Comparison of ENCODE assay signal across 8 mouse cellular contexts in genomic region chr4:86575283-86575983, GRCm38 (mm10). TPM values are rescaled to one million over a fixed set of nuclear protein-coding genes. Genes with fewer than 3 reads are reported as not detected.
DNase-seq lines count a peak whose midpoint lies in the region; ATAC-seq lines count a peak whose summit lies in the region.

Gene Rraga (plus strand): TSS chr4:86575668.

- peak within 1 kb of the TSS; percentile 98 for H3K27ac ChIP-seq in hindbrain, embryonic 12.5 days

- no peaks in the 10 kb centered on the region for H3K9me3 ChIP-seq in hindbrain, embryonic 12.5 days (replicated peaks)

- peaks cover 21% of the 10 kb centered on the region for H3K4me1 ChIP-seq in hindbrain, embryonic 12.5 days

- peak within 1 kb of the TSS; percentile 95 for H3K9ac ChIP-seq in hindbrain, embryonic 12.5 days

- H3K4me2 ChIP-seq in hindbrain, embryonic 12.5 days (replicated peaks) = peak within 1 kb of the TSS; percentile 58

- H3K36me3 ChIP-seq in hindbrain, embryonic 12.5 days = peaks cover 4% of the 10 kb centered on the region; the same call in 1 of the 2 replicates

- WGBS in hindbrain, embryonic 12.5 days = under 1% methylated on average over 53 of the region's 53 CpGs

- H3K27me3 ChIP-seq in hindbrain, embryonic 12.5 days = no peaks in the 10 kb centered on the region

- DNase-seq in NIH3T3 (ENCODE audit: low read depth) = peak; percentile 100
- DNase-seq in cerebellum, postnatal 10 days = peak; percentile 98 to 99
- DNase-seq in frontal cortex, postnatal 10 days (ENCODE audit: low spot score in 2 of 2) = peak; percentile 93 to 95
- DNase-seq in layer of hippocampus, postnatal 14 days (ENCODE audit: low spot score in 2 of 2) = peak; percentile 95
- peak; percentile 97 for DNase-seq in lung, postnatal 14 days
- peak; percentile 88 for DNase-seq in retina, adult 2 months (ENCODE audit: low read depth, low spot score)
- peak; percentile 94 to 95 for DNase-seq in thymus, postnatal 36 days

- peak; percentile 97 for ATAC-seq in hindbrain, embryonic 12.5 days (ENCODE audit: low FRiP score)

- H3K4me3 ChIP-seq in hindbrain, embryonic 12.5 days = peak within 1 kb of the TSS; percentile 76

RNA-seq across cellular contexts. Expression of gene Rraga, which starts in this region (rescaled TPM):
- polyA plus RNA-seq in hindbrain, embryonic 12.5 days (2016; fragmentation: Nextera tagmentation; extraction: Ambion mirVana) = 78.5 and 95.1 TPM in 2 replicates
- 100 to 1,000 TPM; 144 to 148 TPM for total RNA-seq in layer of hippocampus, postnatal 14 days (2021)

Comparison
In these comparisons a context has a peak if more than half of its experiments do, and no peak if none do; other contexts are left out.
1. Peak in every context shown above with its lines: DNase-seq, ATAC-seq, H3K4me3 ChIP-seq and H3K27ac ChIP-seq.